Mouse (Mus musculus) lung, adult 2 months (tissue): ENCODE data around the gene Stt3b.

Experiments
- CTCF ChIP-seq: fragments of 200-500 bp; IDR thresholded peaks from 2 replicates; pipeline ENCODE4 v1.5.1; 2011; ENCODE audit warnings: mild to moderate bottlenecking, low read length, control low read depth; ENCODE audit not compliant: insufficient read depth
- POLR2A ChIP-seq: fragments of 200-500 bp; IDR thresholded peaks from 2 replicates; pipeline ENCODE4 v1.6.1; 2011; ENCODE audit warnings: low read depth, mild to moderate bottlenecking, control low read depth, low read length, borderline replicate concordance; ENCODE audit errors: extremely low read depth

GRCm38 (mm10) chr9:115209737-115210136 lies 100.5 kb downstream of the Stt3b start:
- TF ChIP-seq CTCF (no peak), POLR2A (no peak)
